Mouse (Mus musculus) large intestine, adult 2 months (tissue): ENCODE data around the gene Trp53bp1. TPM values are rescaled to one million over a fixed set of nuclear protein-coding genes. Genes with fewer than 3 reads are reported as not detected.

ENCODE experiments used
- DNase-seq: peaks from one replicate; pipeline ENCODE4 v3.0.0-alpha.2; 2012; ENCODE audit warnings: low read depth, low spot score
- WGBS: fragments of 180-500 bp; shearing (Covaris S2); methylation state at CpG from one replicate; pipeline ENCODE4 v1.1.7; 2018; 5-methylcytosine and 5-hydroxymethylcytosine counted together
- polyA plus RNA-seq: library from polyadenylated mRNA; depleted of rRNA; stranded (reverse); fragments of >200 nt; gene quantifications from 2 replicates; pipeline ENCODE4 v1.2.3, GENCODE M21; 2012; rRNA removed

Trp53bp1 gene
- 13.1 and 14.6 TPM in 2 replicates for polyA plus RNA-seq

DNA sequence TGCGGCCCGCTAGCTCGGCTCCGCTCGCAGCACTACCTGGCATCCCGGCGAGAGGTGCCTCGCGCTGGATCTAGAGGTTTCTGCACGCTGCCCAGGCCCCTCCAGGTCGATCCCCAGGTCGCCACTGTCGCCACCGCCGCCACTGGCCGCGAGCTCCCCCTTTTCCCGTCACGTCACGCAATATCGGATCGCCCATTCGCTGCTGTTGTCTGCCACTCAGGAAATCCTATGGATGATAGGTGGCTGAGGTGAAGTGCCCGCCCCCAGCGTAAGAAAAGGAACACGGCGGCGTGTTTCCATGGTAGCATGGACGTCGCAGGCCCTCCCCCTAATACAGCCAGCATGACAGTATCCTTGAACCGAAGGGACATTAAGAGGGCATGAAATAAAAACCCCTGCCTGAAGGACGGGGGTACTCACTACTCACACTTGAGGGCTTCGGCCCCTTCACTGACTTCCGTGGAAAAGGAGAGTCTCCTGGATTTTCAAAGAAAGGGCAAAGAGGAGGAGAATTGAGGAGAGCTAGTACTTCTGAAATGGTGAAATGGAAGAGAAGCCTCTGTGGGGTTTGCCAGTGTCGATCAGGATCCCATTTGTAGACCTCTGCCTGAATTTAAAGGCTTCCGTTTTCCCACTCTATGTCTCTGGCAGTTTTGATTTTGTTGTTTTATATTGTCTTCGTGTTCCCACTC, at the start of gene Trp53bp1:
TSS of gene Trp53bp1 (minus strand) at position 172 of the 692 bp plus-strand sequence.
- 2% methylated on average over 36 of the region's 37 CpGs for WGBS
- DNase-seq, result peak; percentile 91

- WGBS, result 72% methylated on average over 8 of the region's 8 CpGs
- no peak for DNase-seq
Observed at GRCm38 (mm10) chr2:121316278-121316677, 45.1 kb upstream of the Trp53bp1 start.

- peak; percentile 29 for DNase-seq
- 8% methylated on average over 4 of the region's 5 CpGs for WGBS
Observed at GRCm38 (mm10) chr2:121308997-121309416, 37.8 kb upstream of the Trp53bp1 start.

DNA sequence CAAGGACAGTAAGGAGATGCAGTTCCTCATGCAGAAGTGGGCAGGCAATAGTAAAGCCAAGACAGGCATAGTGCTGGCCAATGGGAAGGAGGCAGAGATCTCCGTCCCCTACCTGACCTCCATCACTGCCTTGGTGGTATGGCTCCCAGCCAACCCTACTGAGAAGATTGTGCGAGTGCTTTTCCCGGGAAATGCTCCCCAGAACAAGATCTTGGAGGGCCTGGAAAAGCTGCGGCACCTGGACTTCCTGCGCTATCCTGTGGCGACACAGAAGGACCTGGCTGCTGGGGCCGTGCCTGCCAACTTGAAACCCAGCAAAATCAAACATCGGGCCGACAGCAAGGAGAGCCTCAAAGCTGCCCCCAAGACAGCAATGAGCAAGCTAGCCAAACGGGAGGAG, 28.8 kb upstream of the Trp53bp1 start:
- no peak for DNase-seq
- WGBS, result 76% methylated on average over 10 of the region's 10 CpGs

DNA sequence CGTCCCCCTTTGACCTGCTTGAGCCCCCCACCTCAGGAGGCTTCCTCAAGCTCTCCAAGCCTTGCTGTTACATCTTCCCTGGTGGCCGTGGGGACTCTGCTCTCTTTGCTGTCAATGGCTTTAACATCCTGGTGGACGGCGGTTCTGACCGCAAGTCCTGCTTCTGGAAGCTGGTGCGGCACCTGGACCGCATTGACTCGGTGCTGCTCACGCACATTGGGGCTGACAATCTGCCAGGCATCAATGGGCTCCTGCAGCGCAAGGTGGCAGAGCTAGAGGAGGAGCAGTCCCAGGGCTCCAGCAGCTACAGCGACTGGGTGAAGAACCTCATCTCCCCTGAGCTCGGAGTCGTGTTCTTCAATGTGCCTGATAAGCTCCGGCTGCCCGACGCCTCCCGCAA, 28.3 kb upstream of the Trp53bp1 start:
- WGBS, result 88% methylated on average over 17 of the region's 17 CpGs
- no peak for DNase-seq

- 14% methylated on average over 8 of the region's 8 CpGs for WGBS
- DNase-seq, result no peak
Observed at GRCm38 (mm10) chr2:121298131-121298530, 26.9 kb upstream of the Trp53bp1 start.

- 32% methylated on average over 9 of the region's 9 CpGs for WGBS
- no peak for DNase-seq
Observed at GRCm38 (mm10) chr2:121297701-121298100, 26.5 kb upstream of the Trp53bp1 start.

DNA sequence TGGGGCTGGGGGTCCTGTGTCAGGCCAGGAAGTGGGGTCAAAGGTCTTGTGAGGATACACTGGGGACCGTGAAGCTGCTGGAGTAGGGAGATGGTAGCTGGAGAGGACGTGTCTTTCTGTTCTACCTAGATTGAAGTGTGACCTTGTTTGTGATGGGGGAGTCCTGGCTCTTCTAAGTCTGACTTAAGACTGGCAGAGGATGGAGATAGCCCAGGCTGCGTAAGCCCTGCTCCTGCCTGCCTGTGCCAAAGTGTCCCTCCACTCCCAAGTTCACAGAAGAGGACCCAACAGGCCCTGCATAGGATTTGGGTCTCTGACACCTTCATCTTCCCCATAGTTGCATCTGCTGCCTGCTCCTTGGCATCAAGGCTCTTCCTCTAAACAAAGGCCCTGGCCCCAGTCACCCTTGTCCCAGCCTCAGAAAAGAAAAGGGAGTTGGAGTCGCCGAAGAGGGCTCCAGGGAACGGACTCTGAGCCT, 25.6 kb upstream of the Trp53bp1 start:
- no peak for DNase-seq
- WGBS, result 44% methylated on average over 6 of the region's 6 CpGs

DNA sequence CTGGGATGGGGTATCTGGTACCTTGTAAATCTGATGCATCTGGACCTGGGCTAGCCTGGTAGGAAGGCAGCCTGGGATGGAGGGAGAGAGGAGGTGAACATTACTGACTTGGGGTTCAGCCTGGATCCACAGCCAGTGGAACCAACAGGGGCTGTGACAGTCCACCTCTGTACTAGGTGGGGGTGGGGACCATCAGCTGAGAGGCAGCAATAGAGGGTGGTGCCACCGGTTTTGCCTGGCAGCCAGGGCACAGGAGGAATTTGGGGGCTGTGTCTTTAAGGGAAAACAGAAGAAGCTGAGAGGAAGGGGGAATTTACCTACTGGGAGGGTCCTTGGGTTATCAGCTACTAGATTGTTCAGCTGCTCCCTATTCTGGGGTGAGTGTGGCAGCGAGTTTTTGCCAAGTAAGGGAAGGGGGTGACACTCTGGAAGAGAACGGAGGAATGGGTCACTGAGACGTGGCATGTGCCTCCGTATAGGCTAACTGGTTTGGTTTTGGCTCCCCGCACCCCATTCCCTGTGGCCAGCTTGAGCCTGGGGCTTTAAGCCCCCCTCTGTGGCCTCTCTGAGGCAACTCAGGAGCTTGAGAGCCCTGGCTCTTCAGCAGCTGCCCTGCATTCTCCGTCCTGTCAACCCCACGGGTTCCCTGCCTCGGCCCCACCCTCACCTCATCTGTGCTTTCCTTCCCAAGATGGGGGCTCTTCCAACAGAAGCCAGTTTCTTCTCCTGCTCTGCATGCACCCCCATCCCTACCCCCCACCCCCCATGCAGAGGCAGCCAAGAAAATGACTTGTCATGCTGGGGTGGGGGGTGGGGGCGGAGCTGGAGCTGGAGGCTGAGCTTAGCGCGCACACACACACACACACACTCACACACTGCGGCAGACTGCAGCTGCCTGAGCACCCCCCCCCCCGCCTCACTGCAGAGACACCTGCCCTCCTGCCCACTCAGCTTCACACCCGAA, 24.7 kb upstream of the Trp53bp1 start:
- WGBS, result 14% methylated on average over 15 of the region's 15 CpGs
- no peak for DNase-seq

- no peak for DNase-seq
- WGBS, result 5% methylated on average over 18 of the region's 18 CpGs
Observed at GRCm38 (mm10) chr2:121294753-121295607, 23.8 kb upstream of the Trp53bp1 start.

GRCm38 (mm10) chr2:121294182-121294581, 23.0 kb upstream of the Trp53bp1 start:
- 8% methylated on average over 4 of the region's 4 CpGs for WGBS
- no peak for DNase-seq

DNA sequence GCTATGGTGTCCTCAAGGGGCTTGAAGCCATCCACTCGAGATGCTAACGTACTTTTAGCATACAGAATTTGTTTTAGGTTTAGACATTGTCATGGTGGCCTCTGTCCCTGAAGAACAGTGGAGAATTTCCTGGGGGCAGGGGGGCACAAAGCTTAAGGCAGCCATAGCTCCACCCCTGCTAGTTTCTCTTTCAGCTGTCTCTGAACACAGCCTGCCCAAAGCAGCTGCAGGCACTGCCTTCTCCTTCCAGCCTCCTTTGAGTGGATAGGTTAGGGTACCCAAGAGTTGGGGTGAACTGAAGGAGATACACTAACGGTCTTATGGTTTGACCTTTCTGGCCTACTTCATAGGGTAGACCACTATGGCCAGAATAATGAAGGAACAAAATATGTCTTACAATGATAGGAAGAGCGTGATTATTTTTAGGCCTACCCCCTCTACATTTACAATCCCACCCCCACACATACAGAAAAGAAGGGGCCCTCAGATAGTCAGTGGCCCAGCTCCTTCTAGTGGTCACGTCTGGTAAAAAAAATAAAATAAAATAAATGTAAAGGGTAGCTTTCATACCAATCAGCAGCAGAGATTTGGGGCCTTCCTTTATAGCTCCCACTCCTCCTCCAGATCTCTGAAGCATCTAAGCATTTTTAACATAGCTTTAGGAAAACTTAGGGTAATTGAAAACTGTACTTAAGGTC, 21.3 kb upstream of the Trp53bp1 start:
- 75% methylated on average over 5 of the region's 5 CpGs for WGBS
- DNase-seq, result no peak

GRCm38 (mm10) chr2:121289730-121290540, 18.7 kb upstream of the Trp53bp1 start:
- 8% methylated on average over 36 of the region's 36 CpGs for WGBS
- DNase-seq, result no peak

- DNase-seq, result peak; percentile 46
- WGBS, result 3% methylated on average over 48 of the region's 48 CpGs
Observed at GRCm38 (mm10) chr2:121288901-121289729, 17.9 kb upstream of the Trp53bp1 start, which contains the start of gene Map1a. Gene Map1a (plus strand): TSS chr2:121289600.

DNA sequence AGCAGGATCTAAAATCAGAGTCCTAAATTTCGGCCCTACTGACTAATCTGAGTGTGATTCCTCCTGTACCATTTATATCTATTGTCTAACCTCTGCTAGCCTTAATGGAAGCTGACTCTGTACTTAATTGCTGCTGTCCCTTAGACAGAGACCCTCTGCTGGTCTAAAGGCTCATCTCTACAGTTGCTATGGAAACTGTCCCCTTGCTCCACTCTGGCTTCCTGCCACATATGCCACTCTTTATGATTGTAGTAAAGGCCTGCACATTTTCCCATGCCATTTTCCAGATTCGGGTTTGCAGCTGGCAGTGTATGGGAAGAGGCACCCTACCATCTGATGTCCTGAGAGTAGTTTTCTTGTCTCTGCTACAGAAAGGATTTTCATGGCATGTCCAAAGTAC, 16.6 kb upstream of the Trp53bp1 start:
- 65% methylated on average over 2 of the region's 2 CpGs for WGBS
- no peak for DNase-seq

- WGBS, result 16% methylated on average over 4 of the region's 4 CpGs
- no peak for DNase-seq
Observed at GRCm38 (mm10) chr2:121271928-121272516, 815 bp upstream of the Trp53bp1 start.
